Mouse (Mus musculus): ENCODE measurements around the gene Tigd4.

GRCm38 (mm10) chr3:84622026-84622425 lies 28.7 kb downstream of the Tigd4 start:
- TF ChIP-seq MAX (IDR thresholded peaks at IDR 0.05) (no peak), CTCF (IDR thresholded peaks at IDR 0.05; ENCODE audit: control insufficient read depth, insufficient read depth, insufficient read length) (no peak), MYOD1 (IDR thresholded peaks at IDR 0.05; ENCODE audit: control insufficient read depth, insufficient read length, low read depth) (no peak), USF1 (IDR thresholded peaks at IDR 0.05; ENCODE audit: low read depth) (no peak)

Measured in C2C12 (cell line).